In genomic region chr4:129743494-129743893, GRCm38 (mm10) we compare ENCODE assay signal across 8 mouse cellular contexts. TPM values are rescaled to one million over a fixed set of nuclear protein-coding genes. Genes with fewer than 3 reads are reported as not detected.
DNase-seq lines count a peak whose midpoint lies in the region; ATAC-seq lines count a peak whose summit lies in the region.

No protein-coding gene starts in this region.

- H3K27me3 ChIP-seq in liver, embryonic 11.5 days (replicated peaks; ENCODE audit: control insufficient read depth, insufficient read depth, low read length): no peaks in the 10 kb centered on the region
- H3K27me3 ChIP-seq in embryonic facial prominence, embryonic 13.5 days: no peaks in the 10 kb centered on the region
- H3K27me3 ChIP-seq in limb, embryonic 10.5 days (ENCODE audit: low read depth, poor library complexity, severe bottlenecking): no peaks in the 10 kb centered on the region
- H3K27me3 ChIP-seq in neural tube, embryonic 15.5 days (replicated peaks): no peaks in the 10 kb centered on the region

- intact Hi-C loops in left cerebral cortex, postnatal 14 days (cut with DNase I): loop anchor here (5.0 kb wide), 1 partner anchor 41 kb away; no protein-coding TSS in a partner anchor

- H3K27ac ChIP-seq in liver, embryonic 11.5 days (ENCODE audit: low read depth, low read length): peak overlapping the region; percentile 96
- H3K27ac ChIP-seq in embryonic facial prominence, embryonic 13.5 days: peak overlapping the region; percentile 99
- H3K27ac ChIP-seq in limb, embryonic 10.5 days: peak overlapping the region; percentile 100
- H3K27ac ChIP-seq in neural tube, embryonic 15.5 days (replicated peaks): peak overlapping the region; percentile 98

- peak overlapping the region; percentile 100 for H3K4me3 ChIP-seq in liver, embryonic 11.5 days (ENCODE audit: low read depth, low read length)
- peak overlapping the region; percentile 100; the same call in 1 of the 2 replicates for H3K4me3 ChIP-seq in embryonic facial prominence, embryonic 13.5 days
- peak overlapping the region; percentile 93 for H3K4me3 ChIP-seq in limb, embryonic 10.5 days
- H3K4me3 ChIP-seq in neural tube, embryonic 15.5 days (replicated peaks): peak overlapping the region; percentile 93

- no peak for ATAC-seq in liver, embryonic 11.5 days (replicated peaks; ENCODE audit: low FRiP score)
- ATAC-seq in embryonic facial prominence, embryonic 13.5 days (ENCODE audit: insufficient number of reproducible peaks, insufficient read depth, low FRiP score, low TSS enrichment, low read depth): no peak
- ATAC-seq in neural tube, embryonic 15.5 days (ENCODE audit: low FRiP score): no peak

- H3K4me2 ChIP-seq in liver, embryonic 11.5 days: peak overlapping the region; percentile 82
- H3K4me2 ChIP-seq in embryonic facial prominence, embryonic 13.5 days: peak overlapping the region; percentile 63
- peak overlapping the region; percentile 66 for H3K4me2 ChIP-seq in neural tube, embryonic 15.5 days

- no peaks in the 10 kb centered on the region for H3K9me3 ChIP-seq in liver, embryonic 11.5 days (ENCODE audit: control insufficient read depth, low read length)
- no peaks in the 10 kb centered on the region for H3K9me3 ChIP-seq in embryonic facial prominence, embryonic 13.5 days
- no peaks in the 10 kb centered on the region for H3K9me3 ChIP-seq in limb, embryonic 10.5 days (replicated peaks)
- no peaks in the 10 kb centered on the region for H3K9me3 ChIP-seq in neural tube, embryonic 15.5 days (replicated peaks)

- H3K4me1 ChIP-seq in liver, embryonic 11.5 days (replicated peaks; ENCODE audit: control insufficient read depth, insufficient read depth, low read length): peaks cover 13% of the 10 kb centered on the region
- peaks cover 20% of the 10 kb centered on the region for H3K4me1 ChIP-seq in embryonic facial prominence, embryonic 13.5 days
- peaks cover 22% of the 10 kb centered on the region for H3K4me1 ChIP-seq in limb, embryonic 10.5 days
- H3K4me1 ChIP-seq in neural tube, embryonic 15.5 days: peaks cover 29% of the 10 kb centered on the region

- H3K9ac ChIP-seq in liver, embryonic 11.5 days (ENCODE audit: low read depth, low read length): no peak overlapping the region
- peak overlapping the region; percentile 86 for H3K9ac ChIP-seq in embryonic facial prominence, embryonic 13.5 days
- H3K9ac ChIP-seq in neural tube, embryonic 15.5 days (replicated peaks): peak overlapping the region; percentile 71

- WGBS in liver, embryonic 11.5 days: 47% methylated on average over 2 of the region's 2 CpGs
- 57% methylated on average over 2 of the region's 2 CpGs for WGBS in embryonic facial prominence, embryonic 13.5 days
- WGBS in limb, embryonic 10.5 days: 37% methylated on average over 2 of the region's 2 CpGs
- 42% methylated on average over 2 of the region's 2 CpGs for WGBS in neural tube, embryonic 15.5 days

- H3K36me3 ChIP-seq in liver, embryonic 11.5 days (ENCODE audit: control insufficient read depth, insufficient read depth, low read length): no peaks in the 10 kb centered on the region
- no peaks in the 10 kb centered on the region for H3K36me3 ChIP-seq in embryonic facial prominence, embryonic 13.5 days
- peaks cover 16% of the 10 kb centered on the region for H3K36me3 ChIP-seq in limb, embryonic 10.5 days
- no peaks in the 10 kb centered on the region for H3K36me3 ChIP-seq in neural tube, embryonic 15.5 days

- DNase-seq in liver, embryonic 11.5 days (ENCODE audit: low spot score): no peak
- DNase-seq in liver: no peak
- no peak for DNase-seq in limb, embryonic 10.5 days (ENCODE audit: low spot score)
- no peak for DNase-seq in left cerebral cortex, postnatal 14 days (ENCODE audit: low spot score in 2 of 2)
- no peak for DNase-seq in urinary bladder, postnatal 14 days (ENCODE audit: low spot score)
- no peak for DNase-seq in ovary, adult 18-20 months (ENCODE audit: low spot score)

RNA-seq across cellular contexts. Expression of gene Khdrbs1, which starts 1.4 kb away (rescaled TPM):
- polyA plus RNA-seq in liver, embryonic 11.5 days (2014; fragmentation: Nextera tagmentation; extraction: Ambion mirVana): 78.4 and 83.3 TPM in 2 replicates
- 143 and 152 TPM in 2 replicates for polyA plus RNA-seq in embryonic facial prominence, embryonic 13.5 days (2015; fragmentation: Nextera tagmentation; extraction: Ambion mirVana)
- 156 and 179 TPM in 2 replicates for polyA plus RNA-seq in limb, embryonic 10.5 days (2016; fragmentation: Nextera tagmentation; extraction: Ambion mirVana)
- 105 and 106 TPM in 2 replicates for polyA plus RNA-seq in neural tube, embryonic 15.5 days (2015; fragmentation: Nextera tagmentation; extraction: Ambion mirVana)
- total RNA-seq in left cerebral cortex, postnatal 14 days (2021): 10 to 100 TPM; 88.9 to 90.4 TPM

RNA-seq across cellular contexts. Expression of gene Tmem39b, which starts 46.9 kb away (rescaled TPM):
- 24.1 and 24.7 TPM in 2 replicates for polyA plus RNA-seq in liver, embryonic 11.5 days (2014; fragmentation: Nextera tagmentation; extraction: Ambion mirVana)
- 14.8 and 18.5 TPM in 2 replicates for polyA plus RNA-seq in embryonic facial prominence, embryonic 13.5 days (2015; fragmentation: Nextera tagmentation; extraction: Ambion mirVana)
- 16.0 TPM in 2 replicates for polyA plus RNA-seq in limb, embryonic 10.5 days (2016; fragmentation: Nextera tagmentation; extraction: Ambion mirVana)
- 13.9 and 15.4 TPM in 2 replicates for polyA plus RNA-seq in neural tube, embryonic 15.5 days (2015; fragmentation: Nextera tagmentation; extraction: Ambion mirVana)
- total RNA-seq in left cerebral cortex, postnatal 14 days (2021): 10 to 100 TPM; 12.6 to 15.3 TPM
